Mouse (Mus musculus) common myeloid progenitor, adult 5-6 weeks (primary cell): Measurements from ENCODE around the gene Tldc2. TPM values are rescaled to one million over a fixed set of nuclear protein-coding genes. Genes with fewer than 3 reads are reported as not detected.

Experiments used
- ATAC-seq: replicated peaks from 2 replicates; pipeline ENCODE4 v1.8.0; 2016; ENCODE audit warnings: low read depth, mild to moderate bottlenecking, moderate TSS enrichment, inconsistent platforms; ENCODE audit not compliant: poor library complexity, severe bottlenecking
- total RNA-seq: library from RNA; stranded (forward); fragments of 200-1000, 187-1606 nt; gene quantifications from 2 replicates; pipeline ENCODE4 v1.2.3, GENCODE M21; 2017

The Tldc2 gene
- total RNA-seq, 1 experiment from 2014 or later = not detected

GRCm38 (mm10) chr2:157060037-157060436 lies 26.8 kb upstream of the Tldc2 start:
- no peak for ATAC-seq

- ATAC-seq = no peak
Measured at GRCm38 (mm10) chr2:157060557-157061305, 26.1 kb upstream of the Tldc2 start.

- ATAC-seq = peak; percentile 95
Measured at GRCm38 (mm10) chr2:157063241-157063700, 23.6 kb upstream of the Tldc2 start.

GRCm38 (mm10) chr2:157064136-157064535 lies 22.7 kb upstream of the Tldc2 start:
- peak; percentile 55 for ATAC-seq

GRCm38 (mm10) chr2:157064978-157065878 lies 21.6 kb upstream of the Tldc2 start:
- no peak for ATAC-seq

GRCm38 (mm10) chr2:157065879-157066226 lies 21.0 kb upstream of the Tldc2 start:
- ATAC-seq = no peak

GRCm38 (mm10) chr2:157066731-157067430 lies 20.0 kb upstream of the Tldc2 start:
- no peak for ATAC-seq

- ATAC-seq = no peak
Measured at GRCm38 (mm10) chr2:157068701-157069354, 18.0 kb upstream of the Tldc2 start.

- ATAC-seq = peak; percentile 20; the same call in 1 of the 2 replicates
Measured at GRCm38 (mm10) chr2:157069355-157069735, 17.5 kb upstream of the Tldc2 start.

GRCm38 (mm10) chr2:157069755-157070315 lies 17.0 kb upstream of the Tldc2 start:
- ATAC-seq = no peak

- ATAC-seq = no peak
Measured at GRCm38 (mm10) chr2:157070365-157070764, 16.5 kb upstream of the Tldc2 start.

- ATAC-seq = peak; percentile 83
Measured at GRCm38 (mm10) chr2:157071556-157071955, 15.3 kb upstream of the Tldc2 start.

GRCm38 (mm10) chr2:157072316-157072990 lies 14.4 kb upstream of the Tldc2 start:
- no peak for ATAC-seq

- peak; percentile 4 for ATAC-seq
Measured at GRCm38 (mm10) chr2:157073378-157074052, 13.3 kb upstream of the Tldc2 start.

GRCm38 (mm10) chr2:157074186-157074724 lies 12.6 kb upstream of the Tldc2 start:
- ATAC-seq = no peak

- no peak for ATAC-seq
Measured at GRCm38 (mm10) chr2:157074772-157075171, 12.1 kb upstream of the Tldc2 start.

- no peak for ATAC-seq
Measured at GRCm38 (mm10) chr2:157075226-157075625, 11.6 kb upstream of the Tldc2 start.

- no peak for ATAC-seq
Measured at GRCm38 (mm10) chr2:157075685-157076084, 11.2 kb upstream of the Tldc2 start.
